Comparison of ENCODE assay signal across 12 mouse cellular contexts in genomic region chr16:4270911-4271310, GRCm38 (mm10). TPM values are rescaled to one million over a fixed set of nuclear protein-coding genes. Genes with fewer than 3 reads are reported as not detected.
DNase-seq lines count a peak whose midpoint lies in the region; ATAC-seq and TF ChIP-seq lines count a peak whose summit lies in the region.
"Had no signal": no experiment of that assay in that cellular context is flagged by ENCODE, and none has a peak within 500 bp of the region (broad histone marks: within the 10 kb centered on the region; RNA-seq: fewer than 3 reads in every experiment).

No protein-coding gene starts in this region.

- TF ChIP-seq POLR2A in thymus, adult 2 months (IDR thresholded peaks at IDR 0.05; ENCODE audit: control insufficient read depth, extremely low read depth, insufficient read depth, low read length, poor library complexity), result no peak

- no peak overlapping the region for H3K4me3 ChIP-seq in heart, embryonic 13.5 days
- no peak overlapping the region for H3K4me3 ChIP-seq in lung, embryonic 16.5 days (ENCODE audit: low read length)
- H3K4me3 ChIP-seq in embryonic facial prominence, embryonic 13.5 days, result no peak overlapping the region
- no peak overlapping the region for H3K4me3 ChIP-seq in thymus, adult 2 months (ENCODE audit: control insufficient read depth, insufficient read depth, low read length)

- peaks cover 68% of the 10 kb centered on the region for H3K4me1 ChIP-seq in heart, embryonic 13.5 days
- peaks cover 33% of the 10 kb centered on the region for H3K4me1 ChIP-seq in lung, embryonic 16.5 days (replicated peaks; ENCODE audit: control insufficient read depth, insufficient read depth, low read length)
- peaks cover 37% of the 10 kb centered on the region for H3K4me1 ChIP-seq in embryonic facial prominence, embryonic 13.5 days
- 0 out of 2 replicates have a peak, but pooled peaks cover 3% of the 10 kb centered on the region for H3K4me1 ChIP-seq in thymus, adult 2 months (replicated peaks; ENCODE audit: control insufficient read depth, insufficient read depth, low read length)

- 0% methylated on average over 1 of the region's 1 CpGs for WGBS in heart, embryonic 13.5 days
- 5% methylated on average over 1 of the region's 1 CpGs for WGBS in lung, embryonic 16.5 days
- 4% methylated on average over 1 of the region's 1 CpGs for WGBS in embryonic facial prominence, embryonic 13.5 days
- 85% methylated on average over 1 of the region's 1 CpGs for WGBS in thymus, adult 2 months

- no peaks in the 10 kb centered on the region for H3K27me3 ChIP-seq in heart, embryonic 13.5 days (replicated peaks)
- no peaks in the 10 kb centered on the region for H3K27me3 ChIP-seq in lung, embryonic 16.5 days (ENCODE audit: control insufficient read depth, insufficient read depth, low read depth, low read length)
- peaks cover 7% of the 10 kb centered on the region; the same call in 1 of the 2 replicates for H3K27me3 ChIP-seq in embryonic facial prominence, embryonic 13.5 days
- H3K27me3 ChIP-seq in thymus, adult 2 months (ENCODE audit: control insufficient read depth, insufficient read depth, low read length), result no peaks in the 10 kb centered on the region

- TF ChIP-seq CTCF in thymus, adult 2 months (IDR thresholded peaks at IDR 0.05; ENCODE audit: borderline replicate concordance, control insufficient read depth, extremely low read depth, insufficient read depth, low read length, poor library complexity), result no peak

- no peak for DNase-seq in heart, postnatal 4 days
- DNase-seq in lung, adult 18-20 months, result no peak
- peak; percentile 30 for DNase-seq in skeletal muscle tissue, adult 2 months (ENCODE audit: low read depth, low spot score)
- DNase-seq in thymus, adult 2 months, result no peak
- DNase-seq in thymus, adult 18-20 months, result no peak
- DNase-seq: adrenal gland, adult 2 months; cerebellum, postnatal 10 days; thymus, postnatal 25 days had no signal

- peak overlapping the region; percentile 89 for H3K27ac ChIP-seq in heart, embryonic 13.5 days (replicated peaks)
- peak overlapping the region; percentile 83 for H3K27ac ChIP-seq in lung, embryonic 16.5 days (ENCODE audit: low read length)
- H3K27ac ChIP-seq in embryonic facial prominence, embryonic 13.5 days, result peak overlapping the region; percentile 65
- no peak overlapping the region for H3K27ac ChIP-seq in thymus, adult 2 months (ENCODE audit: control insufficient read depth, insufficient read depth, low read length)

- ATAC-seq in heart, embryonic 13.5 days (ENCODE audit: extremely low read depth, insufficient number of reproducible peaks, low FRiP score, low TSS enrichment), result peak; percentile 44
- ATAC-seq in lung, embryonic 16.5 days (ENCODE audit: low read depth), result peak; percentile 71
- ATAC-seq in embryonic facial prominence, embryonic 13.5 days (ENCODE audit: insufficient number of reproducible peaks, insufficient read depth, low FRiP score, low TSS enrichment, low read depth), result no peak

- H3K9ac ChIP-seq in heart, embryonic 13.5 days, result 0 out of 2 replicates have a peak overlapping the region, but pooled peaks have one; percentile 25
- no peak overlapping the region for H3K9ac ChIP-seq in lung, embryonic 16.5 days (ENCODE audit: low read length)
- H3K9ac ChIP-seq in embryonic facial prominence, embryonic 13.5 days, result peak overlapping the region; percentile 22; the same call in 1 of the 2 replicates

- no peaks in the 10 kb centered on the region for H3K36me3 ChIP-seq in heart, embryonic 13.5 days
- H3K36me3 ChIP-seq in lung, embryonic 16.5 days (ENCODE audit: control insufficient read depth, insufficient read depth, low read length), result no peaks in the 10 kb centered on the region
- H3K36me3 ChIP-seq in embryonic facial prominence, embryonic 13.5 days, result no peaks in the 10 kb centered on the region
- no peaks in the 10 kb centered on the region for H3K36me3 ChIP-seq in thymus, adult 2 months (ENCODE audit: control insufficient read depth, insufficient read depth, low read length)

- no peak overlapping the region for H3K4me2 ChIP-seq in heart, embryonic 13.5 days
- no peak overlapping the region for H3K4me2 ChIP-seq in lung, embryonic 16.5 days (ENCODE audit: low read depth, low read length)
- no peak overlapping the region for H3K4me2 ChIP-seq in embryonic facial prominence, embryonic 13.5 days
- H3K4me2 ChIP-seq: liver, embryonic 11.5 days had no signal

- H3K9me3 ChIP-seq in heart, embryonic 13.5 days, result no peaks in the 10 kb centered on the region
- H3K9me3 ChIP-seq in lung, embryonic 16.5 days (ENCODE audit: control insufficient read depth, low read length), result no peaks in the 10 kb centered on the region
- H3K9me3 ChIP-seq in embryonic facial prominence, embryonic 13.5 days, result no peaks in the 10 kb centered on the region

RNA-seq across cellular contexts. Expression of gene Crebbp, which starts 57.1 kb away (rescaled TPM):
- polyA plus RNA-seq in heart, embryonic 13.5 days (2015; fragmentation: Nextera tagmentation; extraction: Ambion mirVana), result 20.9 and 21.1 TPM in 2 replicates
- total RNA-seq in heart, postnatal 4 days (2021), result 10 to 100 TPM; 53.4 to 60.5 TPM
- polyA plus RNA-seq in lung, embryonic 16.5 days (2015; fragmentation: Nextera tagmentation; extraction: Ambion mirVana), result 31.1 and 31.5 TPM in 2 replicates
- polyA plus RNA-seq in embryonic facial prominence, embryonic 13.5 days (2015; fragmentation: Nextera tagmentation; extraction: Ambion mirVana), result 51.3 and 59.4 TPM in 2 replicates
- 56.9 and 76.8 TPM in 2 replicates for polyA plus RNA-seq in thymus, adult 2 months (2012; rRNA removed)
